Mouse (Mus musculus) telencephalon, adult 2 months (tissue): Measurements from ENCODE around the gene Ncam1.

ENCODE experiments used
- DNase-seq: peaks from one replicate; pipeline ENCODE4 v3.0.0-alpha.2; 2011; ENCODE audit warnings: low read depth, low spot score

Ncam1 gene

GRCm38 (mm10) chr9:49570731-49571694 lies 227.7 kb downstream of the Ncam1 start:
- DNase-seq: peak; percentile 80

- no peak for DNase-seq
Measured at GRCm38 (mm10) chr9:49570033-49570660, 228.6 kb downstream of the Ncam1 start.

- DNase-seq: no peak
Measured at GRCm38 (mm10) chr9:49565846-49566245, 232.9 kb downstream of the Ncam1 start.

GRCm38 (mm10) chr9:49558941-49559340 lies 239.8 kb downstream of the Ncam1 start:
- no peak for DNase-seq

- no peak for DNase-seq
Measured at GRCm38 (mm10) chr9:49551353-49551752, 247.4 kb downstream of the Ncam1 start.

GRCm38 (mm10) chr9:49542593-49542992 lies 256.1 kb downstream of the Ncam1 start:
- DNase-seq: no peak

GRCm38 (mm10) chr9:49537814-49538213 lies 260.9 kb downstream of the Ncam1 start:
- peak; percentile 54 for DNase-seq

GRCm38 (mm10) chr9:49536593-49536992 lies 262.1 kb downstream of the Ncam1 start:
- no peak for DNase-seq

GRCm38 (mm10) chr9:49534958-49535357 lies 263.8 kb downstream of the Ncam1 start:
- no peak for DNase-seq

- no peak for DNase-seq
Measured at GRCm38 (mm10) chr9:49533912-49534491, 264.7 kb downstream of the Ncam1 start.

- DNase-seq: no peak
Measured at GRCm38 (mm10) chr9:49533455-49533854, 265.3 kb downstream of the Ncam1 start.

GRCm38 (mm10) chr9:49531833-49532232 lies 266.9 kb downstream of the Ncam1 start:
- DNase-seq: no peak

- DNase-seq: no peak
Measured at GRCm38 (mm10) chr9:49531257-49531656, 267.5 kb downstream of the Ncam1 start.

GRCm38 (mm10) chr9:49530739-49531138 lies 268.0 kb downstream of the Ncam1 start:
- DNase-seq: no peak

- no peak for DNase-seq
Measured at GRCm38 (mm10) chr9:49529366-49529959, 269.3 kb downstream of the Ncam1 start.

GRCm38 (mm10) chr9:49528943-49529342 lies 269.8 kb downstream of the Ncam1 start:
- no peak for DNase-seq

- no peak for DNase-seq
Measured at GRCm38 (mm10) chr9:49528026-49528425, 270.7 kb downstream of the Ncam1 start.

GRCm38 (mm10) chr9:49527340-49527739 lies 271.4 kb downstream of the Ncam1 start:
- DNase-seq: no peak

- DNase-seq: peak; percentile 22
Measured at GRCm38 (mm10) chr9:49524721-49525120, 274.0 kb downstream of the Ncam1 start.

- DNase-seq: no peak
Measured at GRCm38 (mm10) chr9:49523881-49524280, 274.8 kb downstream of the Ncam1 start.

GRCm38 (mm10) chr9:49514306-49514705 lies 284.4 kb downstream of the Ncam1 start:
- no peak for DNase-seq

- DNase-seq: no peak
Measured at GRCm38 (mm10) chr9:49510666-49511065, 288.1 kb downstream of the Ncam1 start.
